Mouse (Mus musculus): ENCODE measurements around the gene Ankrd50.

DNA sequence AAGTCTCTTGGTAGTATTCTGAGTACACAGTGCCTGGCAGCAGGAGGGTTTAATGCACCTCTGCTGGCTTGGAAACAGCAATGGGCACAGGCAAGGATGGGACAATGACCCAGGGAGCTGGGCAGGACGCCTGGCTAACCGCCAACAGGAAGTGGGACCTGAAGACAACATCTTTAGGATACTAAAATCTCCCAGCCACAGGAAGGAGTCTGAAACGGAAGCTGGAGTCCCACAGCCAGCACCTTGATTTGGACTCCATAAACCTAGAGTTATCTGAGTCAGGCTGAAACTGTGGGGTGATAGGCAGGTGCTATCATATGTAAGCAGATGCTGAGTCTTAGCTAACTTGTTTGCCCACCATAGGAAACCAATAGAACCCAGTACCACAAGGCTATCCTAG, 7.1 kb upstream of the Ankrd50 start:
- TF ChIP-seq CTCF (conservative IDR thresholded peaks at IDR 0.05; ENCODE audit: insufficient read depth, insufficient read length, low read depth, low read length) (no peak), POLR2A (IDR thresholded peaks at IDR 0.05; ENCODE audit: low read depth, low read length) (no peak)
